Mouse (Mus musculus): Measurements from ENCODE around the gene Fsip1. TPM values are rescaled to one million over a fixed set of nuclear protein-coding genes. Genes with fewer than 3 reads are reported as not detected.
"Not testable (repeated sequence)": the region's sequence is repeated elsewhere in the genome, so short reads cannot be mapped to it uniquely, and the experiment has no call there.

Gene Fsip1
- polyA plus RNA-seq (2015; fragmentation: Nextera tagmentation; extraction: Ambion mirVana) = 3.6 and 3.7 TPM in 2 replicates

DNA sequence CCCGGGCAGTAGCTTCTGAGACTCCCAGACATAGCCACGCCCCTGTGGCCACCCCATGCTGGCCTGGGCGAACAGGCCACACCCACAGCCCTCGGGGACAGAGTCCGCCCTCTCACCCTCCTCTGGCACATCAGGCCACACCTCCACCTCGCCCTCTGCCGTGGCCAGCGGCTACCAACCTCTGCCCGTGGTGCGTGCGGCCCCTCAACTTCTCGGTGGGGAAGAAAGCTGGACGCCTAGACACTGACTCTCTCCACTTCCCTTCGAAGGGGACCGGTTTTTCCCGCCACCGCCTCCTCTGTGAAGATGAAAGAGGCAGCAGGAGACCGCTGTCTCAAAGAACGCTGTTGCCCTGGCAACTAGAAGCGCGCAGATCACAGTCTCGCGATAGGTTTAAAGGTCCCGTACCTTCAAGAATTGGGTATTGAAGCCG is at the start of gene Fsip1:
Fsip1 (minus strand) TSS at position 346 of the 433 bp plus-strand sequence.
- H3K4me3 ChIP-seq = peak within 1 kb of the TSS; percentile 42
- under 1% methylated on average over 25 of the region's 25 CpGs for WGBS
- H3K27me3 ChIP-seq = no peaks in the 10 kb centered on the region
- peak within 1 kb of the TSS; percentile 56 for H3K9ac ChIP-seq
- peak; percentile 89 for ATAC-seq
- no peaks in the 10 kb centered on the region for H3K36me3 ChIP-seq (ENCODE audit: poor library complexity, severe bottlenecking)
- H3K4me2 ChIP-seq = peak within 1 kb of the TSS; percentile 68
- H3K27ac ChIP-seq = peak within 1 kb of the TSS; percentile 8
- 0 out of 2 replicates have a peak, but pooled peaks cover 6% of the 10 kb centered on the region for H3K4me1 ChIP-seq
- H3K9me3 ChIP-seq (replicated peaks) = no peaks in the 10 kb centered on the region

DNA sequence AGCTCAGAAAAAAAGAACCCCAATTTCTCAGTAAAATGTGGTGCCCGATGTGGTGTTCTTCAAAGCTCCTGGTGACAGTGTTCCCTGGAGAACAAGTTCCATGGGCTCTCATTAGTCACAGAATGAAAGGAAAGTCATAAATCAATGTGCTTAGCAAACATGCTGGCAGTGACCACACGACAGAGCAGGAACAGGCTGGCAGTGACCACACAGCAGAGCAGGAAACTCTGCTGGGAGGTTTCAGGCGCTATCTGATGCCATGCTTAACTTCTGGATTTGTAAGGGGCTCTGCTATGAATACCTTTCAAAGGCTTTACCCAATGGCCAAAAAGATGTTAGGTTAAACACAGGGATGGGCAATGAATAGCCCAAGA is 49.7 kb upstream of the Fsip1 start:
- H3K9me3 ChIP-seq (replicated peaks) = no peaks in the 10 kb centered on the region
- 69% methylated on average over 3 of the region's 3 CpGs for WGBS
- no peak overlapping the region for H3K4me2 ChIP-seq
- H3K4me1 ChIP-seq = no peaks in the 10 kb centered on the region
- no peak for ATAC-seq
- H3K27me3 ChIP-seq = no peaks in the 10 kb centered on the region
- no peak overlapping the region for H3K4me3 ChIP-seq
- H3K27ac ChIP-seq = no peak overlapping the region
- H3K9ac ChIP-seq = no peak overlapping the region
- H3K36me3 ChIP-seq (ENCODE audit: poor library complexity, severe bottlenecking) = no peaks in the 10 kb centered on the region

DNA sequence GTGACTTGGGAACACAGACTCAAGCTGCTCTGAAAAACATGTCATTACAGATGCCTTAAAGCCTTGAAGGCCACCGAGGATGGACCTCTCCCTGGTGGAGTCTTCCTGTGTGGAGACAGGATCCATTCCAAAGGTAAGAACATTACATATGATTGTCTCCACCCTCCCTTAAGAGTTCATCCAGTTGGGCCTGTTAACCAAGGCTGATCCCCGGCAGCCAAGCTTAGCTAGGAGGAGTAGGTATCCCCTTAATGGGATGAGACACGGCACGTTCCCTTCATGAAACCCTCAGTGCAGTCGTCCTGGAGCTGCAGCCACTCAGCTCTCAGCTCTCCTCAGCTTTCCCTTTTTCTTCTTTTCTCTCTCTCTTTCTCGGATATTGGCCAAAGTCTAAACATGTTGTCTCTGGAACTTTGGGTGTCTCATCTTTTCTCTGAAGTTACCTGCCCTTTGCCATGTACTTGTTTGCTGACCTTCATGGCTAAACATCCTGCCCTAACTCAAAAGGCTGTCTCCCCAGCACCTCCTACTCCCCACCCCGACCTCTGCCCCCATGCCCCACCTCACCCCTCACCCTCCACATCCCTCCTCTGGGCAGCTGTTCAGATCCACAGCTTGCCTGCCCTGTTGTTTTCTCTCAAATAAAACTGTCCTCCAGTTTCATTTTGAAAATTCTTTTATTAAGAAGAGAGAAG is 49.2 kb upstream of the Fsip1 start:
- Histone ChIP-seq H3K27ac (no peak overlapping the region), H3K36me3 (ENCODE audit: poor library complexity, severe bottlenecking) (no peaks in the 10 kb centered on the region), H3K4me1 (no peaks in the 10 kb centered on the region), H3K4me2 (no peak overlapping the region), H3K27me3 (no peaks in the 10 kb centered on the region), H3K4me3 (no peak overlapping the region), H3K9ac (no peak overlapping the region), H3K9me3 (replicated peaks) (no peaks in the 10 kb centered on the region)
- no peak for ATAC-seq
- WGBS = 76% methylated on average over 7 of the region's 7 CpGs

DNA sequence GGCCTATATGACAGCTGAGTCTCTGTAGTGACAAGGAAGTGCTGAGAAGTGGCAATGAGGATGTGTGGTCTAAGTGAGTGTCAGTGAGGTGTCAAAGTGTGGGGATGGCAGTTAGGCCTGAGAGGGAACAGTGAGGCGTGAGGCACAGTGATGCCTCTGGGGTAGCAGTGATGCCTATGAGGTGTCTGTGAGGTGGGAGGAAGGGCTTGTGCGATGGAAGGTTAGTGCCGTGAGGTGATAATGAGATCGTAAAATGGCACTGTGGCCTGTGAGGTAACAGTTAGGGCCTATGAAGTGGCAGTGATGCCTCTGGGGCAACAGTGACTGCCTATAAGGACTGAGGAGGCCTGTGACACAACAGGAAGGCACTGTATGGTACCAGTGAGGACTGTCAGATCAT is 46.7 kb upstream of the Fsip1 start:
- ATAC-seq = no peak
- no peak overlapping the region for H3K4me2 ChIP-seq
- no peaks in the 10 kb centered on the region for H3K4me1 ChIP-seq
- no peak overlapping the region for H3K4me3 ChIP-seq
- no peaks in the 10 kb centered on the region for H3K9me3 ChIP-seq (replicated peaks)
- no peaks in the 10 kb centered on the region for H3K36me3 ChIP-seq (ENCODE audit: poor library complexity, severe bottlenecking)
- H3K27me3 ChIP-seq = no peaks in the 10 kb centered on the region
- no peak overlapping the region for H3K9ac ChIP-seq
- no peak overlapping the region for H3K27ac ChIP-seq
- 85% methylated on average over 4 of the region's 4 CpGs for WGBS

DNA sequence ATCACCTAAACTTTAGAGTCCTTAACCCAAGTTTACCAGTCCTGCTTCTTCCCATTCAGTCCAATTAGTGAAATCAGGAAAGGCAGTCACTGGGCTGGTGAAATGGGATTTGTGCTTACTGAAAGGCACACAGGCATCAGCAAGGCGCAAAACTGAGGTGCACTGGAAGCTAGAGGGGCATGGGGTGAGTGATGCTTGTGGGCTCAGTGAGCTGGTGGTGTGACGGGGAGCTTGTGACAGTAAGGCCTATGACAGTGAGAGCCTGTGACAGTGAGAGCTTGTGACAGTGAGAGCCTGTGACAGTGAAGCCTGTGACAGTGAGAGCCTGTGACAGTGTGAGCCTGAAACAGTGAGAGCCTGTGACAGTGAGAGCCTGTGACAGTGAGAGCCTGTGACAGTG is 44.9 kb upstream of the Fsip1 start:
- 68% methylated on average over 2 of the region's 2 CpGs for WGBS

DNA sequence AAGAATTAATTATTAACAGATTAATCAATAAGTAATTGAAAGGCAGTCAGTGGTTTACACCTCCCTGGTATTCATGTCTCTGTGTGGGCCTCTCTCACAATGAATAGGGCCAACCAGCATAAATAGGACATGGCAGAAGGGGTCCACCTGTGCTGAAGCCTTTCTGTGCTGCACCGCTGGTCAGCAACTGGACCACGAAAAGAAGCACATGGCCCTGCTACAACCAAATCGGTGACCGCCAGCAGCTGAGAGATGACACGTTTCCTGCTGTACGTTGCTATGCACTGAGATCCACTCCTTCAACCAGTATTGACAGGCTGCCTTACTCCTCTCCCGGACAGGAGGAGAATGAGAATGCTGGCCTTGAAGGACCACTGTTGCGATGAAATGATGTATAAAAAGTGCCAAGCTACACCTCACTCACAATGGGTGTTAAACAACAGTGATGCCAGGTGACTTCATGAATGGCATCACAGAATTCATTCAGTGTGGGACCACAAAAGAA is 44.3 kb upstream of the Fsip1 start:
- H3K4me3 ChIP-seq = no peak overlapping the region
- no peak overlapping the region for H3K9ac ChIP-seq
- no peak for ATAC-seq
- H3K36me3 ChIP-seq (ENCODE audit: poor library complexity, severe bottlenecking) = no peaks in the 10 kb centered on the region
- no peaks in the 10 kb centered on the region for H3K27me3 ChIP-seq
- no peaks in the 10 kb centered on the region for H3K4me1 ChIP-seq
- no peaks in the 10 kb centered on the region for H3K9me3 ChIP-seq (replicated peaks)
- WGBS = 63% methylated on average over 8 of the region's 8 CpGs
- no peak overlapping the region for H3K27ac ChIP-seq
- H3K4me2 ChIP-seq = no peak overlapping the region

More for the DNA sequence above, 44.9 kb upstream of the Fsip1 start:
- ATAC-seq = no peak
- H3K4me1 ChIP-seq = no peaks in the 10 kb centered on the region
- no peak overlapping the region for H3K27ac ChIP-seq
- H3K9ac ChIP-seq = no peak overlapping the region
- no peak overlapping the region for H3K4me3 ChIP-seq
- H3K36me3 ChIP-seq (ENCODE audit: poor library complexity, severe bottlenecking) = no peaks in the 10 kb centered on the region
- H3K9me3 ChIP-seq (replicated peaks) = no peaks in the 10 kb centered on the region
- no peaks in the 10 kb centered on the region for H3K27me3 ChIP-seq
- H3K4me2 ChIP-seq = no peak overlapping the region

DNA sequence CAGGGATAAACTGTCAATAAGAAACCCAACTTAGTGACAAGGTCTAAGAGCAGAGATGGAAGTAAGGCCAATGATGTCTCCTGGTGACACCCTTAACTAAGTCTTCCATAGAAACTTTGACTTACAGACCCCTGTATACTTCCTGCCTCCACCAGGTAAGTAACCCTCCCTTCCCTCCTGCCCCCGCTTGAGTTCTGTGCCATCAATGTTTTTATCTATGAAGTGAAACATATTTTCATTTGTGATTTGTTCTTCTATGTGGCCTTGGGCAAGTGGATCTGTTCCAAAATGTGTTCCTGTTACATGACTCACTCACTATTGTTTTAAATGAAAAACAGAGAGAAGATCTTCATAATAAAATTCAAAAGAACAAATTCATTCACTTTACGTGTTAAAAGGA is 43.2 kb upstream of the Fsip1 start:
- H3K9ac ChIP-seq = no peak overlapping the region
- ATAC-seq = no peak
- H3K27me3 ChIP-seq = no peaks in the 10 kb centered on the region
- no peak overlapping the region for H3K27ac ChIP-seq
- no peaks in the 10 kb centered on the region for H3K36me3 ChIP-seq (ENCODE audit: poor library complexity, severe bottlenecking)
- no peaks in the 10 kb centered on the region for H3K9me3 ChIP-seq (replicated peaks)
- H3K4me2 ChIP-seq = no peak overlapping the region
- WGBS = 95% methylated on average over 2 of the region's 2 CpGs
- no peak overlapping the region for H3K4me3 ChIP-seq
- no peaks in the 10 kb centered on the region for H3K4me1 ChIP-seq

DNA sequence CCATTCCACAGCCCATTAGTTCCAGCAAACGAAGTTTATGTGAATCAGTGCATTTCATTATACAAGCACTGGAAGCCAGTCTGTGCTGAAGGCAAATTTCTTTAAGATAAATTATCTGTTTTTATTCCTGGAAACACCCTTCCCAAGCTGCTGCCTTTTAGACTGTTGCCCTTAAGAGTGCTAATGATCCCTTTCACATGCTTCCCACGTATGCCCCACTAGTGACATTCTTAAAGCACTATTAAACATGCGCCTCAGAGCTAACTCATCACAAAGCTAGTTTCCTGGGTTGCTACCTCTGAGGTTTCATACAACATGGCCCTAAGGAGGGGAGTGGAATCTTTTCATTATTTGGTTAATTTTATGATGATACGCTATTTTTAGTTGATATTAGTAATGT is 41.8 kb upstream of the Fsip1 start:
- Histone ChIP-seq H3K27me3 (no peaks in the 10 kb centered on the region), H3K4me3 (no peak overlapping the region), H3K4me2 (no peak overlapping the region), H3K27ac (no peak overlapping the region), H3K9ac (no peak overlapping the region), H3K36me3 (ENCODE audit: poor library complexity, severe bottlenecking) (no peaks in the 10 kb centered on the region), H3K9me3 (replicated peaks) (no peaks in the 10 kb centered on the region), H3K4me1 (peaks cover 8% of the 10 kb centered on the region)
- 68% methylated on average over 4 of the region's 4 CpGs for WGBS
- ATAC-seq = no peak

DNA sequence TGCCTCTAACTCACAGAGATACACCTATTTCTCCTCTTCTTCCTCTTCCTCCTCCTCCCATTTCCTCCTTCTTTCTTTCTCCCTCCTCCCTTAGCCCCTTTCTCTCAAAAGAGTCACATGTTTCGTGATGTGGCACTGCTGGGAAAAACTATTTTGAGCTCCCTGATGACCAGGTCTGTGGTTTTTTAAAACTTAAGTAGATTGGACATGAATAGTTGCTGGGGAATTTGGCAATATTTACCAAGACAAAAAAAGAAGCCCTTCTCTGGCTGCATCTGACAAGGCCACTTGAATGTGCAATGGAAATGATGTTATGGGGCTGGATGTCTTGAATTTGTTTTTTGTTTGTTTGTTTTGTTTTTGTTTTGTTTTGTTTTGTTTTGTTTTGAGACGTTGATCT is 41.2 kb upstream of the Fsip1 start:
- Histone ChIP-seq H3K27me3 (no peaks in the 10 kb centered on the region), H3K4me2 (no peak overlapping the region), H3K27ac (no peak overlapping the region), H3K4me3 (no peak overlapping the region), H3K9ac (no peak overlapping the region), H3K36me3 (ENCODE audit: poor library complexity, severe bottlenecking) (no peaks in the 10 kb centered on the region), H3K9me3 (replicated peaks) (no peaks in the 10 kb centered on the region), H3K4me1 (peaks cover 11% of the 10 kb centered on the region)
- ATAC-seq = no peak
- WGBS = 80% methylated on average over 2 of the region's 2 CpGs

DNA sequence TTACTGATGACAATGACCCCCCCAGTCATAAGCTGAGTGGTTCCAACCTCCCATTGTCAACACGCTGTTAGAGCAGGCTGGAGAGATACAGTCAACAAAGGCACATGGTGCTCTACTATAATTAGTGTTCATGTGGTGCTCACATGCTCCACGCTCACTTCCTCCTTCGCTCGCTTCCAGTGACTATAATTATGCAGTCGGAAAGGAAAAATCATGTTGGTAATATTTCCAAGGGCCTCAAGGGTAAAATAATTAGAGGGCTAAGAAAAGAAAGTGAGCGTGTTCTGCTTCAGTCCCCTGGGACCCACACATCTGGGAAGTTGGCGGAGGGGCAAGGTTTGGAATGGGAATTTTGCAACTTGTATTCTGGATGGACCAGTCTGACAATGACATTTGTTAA is 38.7 kb upstream of the Fsip1 start:
- no peak for ATAC-seq
- 77% methylated on average over 7 of the region's 7 CpGs for WGBS
- no peaks in the 10 kb centered on the region for H3K36me3 ChIP-seq (ENCODE audit: poor library complexity, severe bottlenecking)
- no peak overlapping the region for H3K4me3 ChIP-seq
- H3K4me2 ChIP-seq = no peak overlapping the region
- H3K27ac ChIP-seq = no peak overlapping the region
- peaks cover 11% of the 10 kb centered on the region for H3K4me1 ChIP-seq
- H3K9ac ChIP-seq = no peak overlapping the region
- H3K9me3 ChIP-seq (replicated peaks) = no peaks in the 10 kb centered on the region
- no peaks in the 10 kb centered on the region for H3K27me3 ChIP-seq

DNA sequence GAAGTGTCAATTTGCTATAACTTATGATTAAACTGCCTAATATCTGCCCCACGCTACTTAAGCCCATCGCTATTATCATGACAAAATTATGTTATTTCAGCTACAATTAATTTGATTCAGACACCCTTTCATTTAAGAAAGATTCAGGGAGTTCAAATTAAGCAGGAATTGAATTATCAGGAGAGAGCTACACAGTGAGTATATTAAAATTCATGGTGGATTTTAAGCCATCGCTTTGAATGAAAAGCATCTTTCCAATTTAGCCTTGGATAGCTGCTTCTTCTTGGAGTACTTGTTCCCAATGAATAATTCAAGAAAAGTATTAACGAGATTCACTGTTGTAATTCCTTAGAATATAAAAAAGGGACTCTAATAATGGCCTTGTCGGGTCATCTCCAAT is 36.8 kb upstream of the Fsip1 start:
- no peak overlapping the region for H3K4me2 ChIP-seq
- no peak overlapping the region for H3K9ac ChIP-seq
- no peak; the same call in 1 of the 2 replicates for ATAC-seq
- no peaks in the 10 kb centered on the region for H3K36me3 ChIP-seq (ENCODE audit: poor library complexity, severe bottlenecking)
- H3K27me3 ChIP-seq = no peaks in the 10 kb centered on the region
- H3K27ac ChIP-seq = no peak overlapping the region
- 48% methylated on average over 5 of the region's 5 CpGs for WGBS
- H3K4me3 ChIP-seq = no peak overlapping the region
- H3K4me1 ChIP-seq = peaks cover 11% of the 10 kb centered on the region
- no peaks in the 10 kb centered on the region for H3K9me3 ChIP-seq (replicated peaks)

DNA sequence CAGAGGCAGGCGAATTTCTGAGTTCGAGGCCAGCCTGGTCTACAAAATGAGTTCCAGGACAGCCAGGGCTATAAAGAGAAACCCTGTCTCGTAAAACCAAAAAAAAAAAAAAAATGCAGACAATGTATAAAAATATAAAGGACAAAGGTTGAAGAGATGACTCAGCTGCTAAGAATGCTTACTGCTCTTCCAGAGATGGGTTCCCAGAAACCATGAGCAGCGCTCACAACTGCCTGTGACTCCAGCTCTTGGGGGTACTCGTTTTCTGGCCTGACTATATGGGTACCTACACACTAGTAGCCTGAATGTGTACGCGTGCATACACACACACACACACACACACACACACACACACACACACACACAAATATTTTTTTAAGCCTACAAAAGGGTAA is 32.3 kb upstream of the Fsip1 start:
- H3K9ac ChIP-seq; H3K4me3 ChIP-seq; H3K4me1 ChIP-seq; H3K27me3 ChIP-seq; H3K36me3 ChIP-seq (ENCODE audit: poor library complexity, severe bottlenecking); H3K4me2 ChIP-seq; H3K9me3 ChIP-seq (replicated peaks); ATAC-seq; H3K27ac ChIP-seq: not testable (repeated sequence)
- WGBS = 90% methylated on average over 7 of the region's 7 CpGs
